Mouse (Mus musculus) hindbrain, embryonic 11.5 days (tissue): Measurements from ENCODE around the gene Wnt7b. TPM values are rescaled to one million over a fixed set of nuclear protein-coding genes. Genes with fewer than 3 reads are reported as not detected.
A peak's percentile ranks its signal among the peaks of the same experiment; 100 is the strongest.

Source experiments
- ATAC-seq: fragments of 200-750 bp; cut with Nextera tagmentation; 2 replicates; pipeline ENCODE4 v1.8.0; 2017; ENCODE audit warnings: mild to moderate bottlenecking, moderate TSS enrichment, moderate library complexity; ENCODE audit not compliant: low FRiP score
- DNase-seq: peaks from one replicate; pipeline ENCODE4 v3.0.0-alpha.2; 2015; ENCODE audit warnings: low spot score
- H3K27ac ChIP-seq: fragments of 300-500 bp; sonication (generic); 2 replicates; pipeline ENCODE4 v1.5.1; 2014; ENCODE audit warnings: mild to moderate bottlenecking, low read depth, low read length
- H3K27me3 ChIP-seq: fragments of 300-500 bp; sonication (generic); 2 replicates; pipeline ENCODE4 v1.6.1; 2014; ENCODE audit warnings: mild to moderate bottlenecking, low read length, moderate library complexity, mixed read lengths; ENCODE audit not compliant: control insufficient read depth, insufficient read depth
- H3K36me3 ChIP-seq: fragments of 300-500 bp; sonication (generic); 2 replicates; pipeline ENCODE4 v1.6.1; 2014; ENCODE audit warnings: mild to moderate bottlenecking, low read length, moderate library complexity, mixed read lengths; ENCODE audit not compliant: control insufficient read depth, insufficient read depth
- H3K4me1 ChIP-seq: fragments of 300-500 bp; sonication (generic); replicated peaks from 2 replicates; pipeline ENCODE4 v1.6.1; 2014; ENCODE audit warnings: low read length, mixed read lengths; ENCODE audit not compliant: control insufficient read depth, insufficient read depth
- H3K4me2 ChIP-seq: fragments of 300-500 bp; sonication (generic); replicated peaks from 2 replicates; pipeline ENCODE4 v1.6.1; 2014; ENCODE audit warnings: mild to moderate bottlenecking, low read depth, low read length
- H3K4me3 ChIP-seq: fragments of 300-500 bp; sonication (generic); 2 replicates; pipeline ENCODE4 v1.5.1; 2014; ENCODE audit warnings: low read depth, low read length
- H3K9ac ChIP-seq: fragments of 300-500 bp; sonication (generic); 2 replicates; pipeline ENCODE4 v1.6.1; 2014; ENCODE audit warnings: low read depth, low read length
- H3K9me3 ChIP-seq: fragments of 300-500 bp; sonication (generic); 2 replicates; pipeline ENCODE4 v1.6.1; 2016; ENCODE audit warnings: low read length; ENCODE audit not compliant: control insufficient read depth
- WGBS: fragments of 180-500 bp; shearing (Covaris S2); extraction: QIAGEN DNeasy Blood & Tissue Kit; methylation state at CpG from one replicate; pipeline ENCODE4 v1.1.7; 2014; 5-methylcytosine and 5-hydroxymethylcytosine counted together
- polyA plus RNA-seq: library from polyadenylated mRNA; unstranded; fragments of >200 nt; fragmentation: Nextera tagmentation; extraction: Ambion mirVana; gene quantifications from 2 replicates; pipeline ENCODE4 v1.2.1, GENCODE M21; 2014

Wnt7b gene
- polyA plus RNA-seq, 1 experiment from 2014 or later = 61.6 TPM

DNA sequence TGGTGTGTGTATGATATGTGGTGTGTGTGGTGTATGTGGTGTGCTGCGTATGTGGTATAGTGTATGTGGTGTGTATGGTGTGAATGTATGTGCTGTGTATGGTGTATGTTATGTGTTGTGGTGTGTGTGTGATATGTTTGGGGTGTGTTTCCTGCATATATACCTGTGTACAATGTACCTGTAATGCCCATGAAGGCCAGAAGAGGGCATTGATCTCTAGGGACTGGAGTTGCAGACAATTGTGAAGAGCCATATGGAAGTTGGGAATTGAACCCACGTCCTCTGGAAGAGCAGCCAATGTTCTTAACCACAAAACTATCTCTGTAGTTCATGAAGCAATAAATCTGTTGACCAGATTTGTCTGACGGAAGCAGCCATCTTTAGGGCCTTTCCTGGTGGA lies 15.1 kb upstream of the Wnt7b start:
- H3K4me1 ChIP-seq = no peaks in the 10 kb centered on the region; the same call in 1 of the 2 replicates
- no peaks in the 10 kb centered on the region for H3K27me3 ChIP-seq
- H3K4me3 ChIP-seq = no peak overlapping the region
- no peaks in the 10 kb centered on the region for H3K36me3 ChIP-seq
- H3K4me2 ChIP-seq = no peak overlapping the region
- H3K9me3 ChIP-seq = no peaks in the 10 kb centered on the region
- DNase-seq (no peak), ATAC-seq (no peak)
- H3K9ac ChIP-seq = no peak overlapping the region
- WGBS = 70% methylated on average over 3 of the region's 3 CpGs
- H3K27ac ChIP-seq = no peak overlapping the region

DNA sequence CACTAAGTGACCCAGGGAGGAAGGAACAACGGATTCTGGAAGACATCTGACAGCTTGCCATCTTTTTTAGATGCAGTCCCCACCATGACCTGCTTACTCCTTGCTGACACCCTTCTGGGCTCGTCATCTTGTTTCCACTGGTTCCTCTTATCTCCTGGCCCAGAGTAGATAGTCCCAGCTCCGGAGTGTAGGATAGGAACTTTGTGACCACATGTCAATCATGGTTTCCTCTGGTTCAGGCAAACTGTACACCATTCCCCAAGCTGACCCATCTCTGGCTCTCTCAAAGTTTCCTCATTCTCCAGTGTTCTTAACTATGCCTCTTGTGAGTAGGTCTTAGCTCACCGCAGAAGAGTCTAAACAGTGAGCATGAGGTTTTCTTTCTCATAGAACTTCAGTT lies 10.4 kb upstream of the Wnt7b start:
- Histone ChIP-seq H3K4me3 (no peak overlapping the region), H3K4me1 (no peaks in the 10 kb centered on the region), H3K4me2 (no peak overlapping the region), H3K27me3 (0 out of 2 replicates have a peak, but pooled peaks cover 2% of the 10 kb centered on the region), H3K36me3 (no peaks in the 10 kb centered on the region), H3K27ac (no peak overlapping the region), H3K9ac (no peak overlapping the region), H3K9me3 (no peaks in the 10 kb centered on the region)
- ATAC-seq (no peak), DNase-seq (no peak)
- WGBS = 85% methylated on average over 4 of the region's 4 CpGs

DNA sequence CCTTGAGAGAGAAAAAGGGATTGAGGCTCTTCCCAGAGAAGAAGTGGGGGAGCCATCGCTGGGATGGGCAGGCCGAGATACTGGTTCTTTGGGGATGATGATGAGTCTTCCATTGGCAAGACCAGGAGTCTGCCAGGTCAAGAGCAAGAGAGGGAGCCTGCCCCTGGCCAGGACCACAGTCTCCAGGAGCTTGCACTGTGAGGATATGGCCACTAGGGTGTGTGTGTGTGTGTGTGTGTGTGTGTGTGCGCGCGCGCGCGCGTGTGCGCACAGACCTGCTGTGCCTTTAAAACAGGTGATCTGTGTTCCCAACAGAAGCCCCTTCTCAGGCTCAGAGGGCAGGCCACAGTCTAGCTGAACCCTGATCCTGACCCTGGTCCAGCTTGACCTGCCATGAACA lies 8.6 kb upstream of the Wnt7b start:
- H3K36me3 ChIP-seq = no peaks in the 10 kb centered on the region
- no peak overlapping the region for H3K4me2 ChIP-seq
- no peaks in the 10 kb centered on the region for H3K9me3 ChIP-seq
- H3K4me3 ChIP-seq = no peak overlapping the region
- H3K27me3 ChIP-seq = 0 out of 2 replicates have a peak, but pooled peaks cover 2% of the 10 kb centered on the region
- WGBS = 88% methylated on average over 10 of the region's 10 CpGs
- no peak for DNase-seq
- H3K4me1 ChIP-seq = no peaks in the 10 kb centered on the region
- H3K27ac ChIP-seq = no peak overlapping the region
- ATAC-seq = no peak
- no peak overlapping the region for H3K9ac ChIP-seq

DNA sequence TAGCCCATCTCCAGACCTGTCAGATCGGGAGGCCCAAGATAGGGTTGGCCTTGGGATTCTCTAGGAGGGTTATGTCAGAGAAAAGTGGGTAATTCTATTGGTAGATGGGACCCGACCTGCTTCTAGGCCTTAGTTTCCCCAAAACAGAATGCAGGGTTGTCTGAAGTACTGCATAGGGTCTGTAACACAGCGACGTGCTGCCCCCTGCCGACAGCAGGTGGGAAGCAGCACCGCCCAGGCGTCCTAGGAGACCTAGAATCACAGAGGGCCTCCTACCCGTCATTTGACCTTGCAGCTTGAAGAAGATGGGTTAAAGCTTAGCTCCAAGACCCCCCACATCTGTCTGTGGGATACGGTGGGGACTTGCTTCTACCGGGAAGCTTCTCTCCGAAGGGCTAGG lies 1.2 kb upstream of the Wnt7b start:
- Histone ChIP-seq H3K9me3 (no peaks in the 10 kb centered on the region), H3K27me3 (peaks cover 43% of the 10 kb centered on the region), H3K4me3 (no peak overlapping the region), H3K36me3 (no peaks in the 10 kb centered on the region), H3K4me2 (no peak overlapping the region), H3K9ac (no peak overlapping the region), H3K27ac (no peak overlapping the region), H3K4me1 (peaks cover 10% of the 10 kb centered on the region)
- WGBS = 6% methylated on average over 11 of the region's 11 CpGs
- DNase-seq (peak; percentile 90), ATAC-seq (peak; percentile 71; the same call in 1 of the 2 replicates)

DNA sequence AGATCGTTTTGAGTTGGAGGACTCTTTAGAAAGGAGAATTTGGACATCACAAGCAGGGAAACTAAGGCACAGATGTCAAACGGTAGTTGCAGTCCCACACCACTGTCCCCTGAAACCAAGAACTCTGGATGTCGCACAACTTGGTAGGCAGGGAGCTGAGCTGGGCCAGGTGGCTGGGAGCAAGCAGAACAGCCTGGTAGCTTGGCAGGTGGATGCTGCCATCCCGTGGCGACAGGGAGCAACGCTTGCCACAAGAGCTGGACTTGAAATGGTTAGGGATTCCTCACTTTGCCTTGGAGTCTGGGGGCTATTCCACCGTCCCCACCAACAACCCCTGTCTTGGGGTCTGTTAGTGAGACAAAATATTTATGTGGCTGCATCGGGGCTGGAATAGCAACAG lies 751 bp upstream of the Wnt7b start:
- Histone ChIP-seq H3K27me3 (peaks cover 46% of the 10 kb centered on the region), H3K9me3 (no peaks in the 10 kb centered on the region), H3K4me3 (no peak overlapping the region), H3K4me1 (peaks cover 10% of the 10 kb centered on the region), H3K4me2 (peak overlapping the region; percentile 95; the same call in 1 of the 2 replicates), H3K36me3 (no peaks in the 10 kb centered on the region), H3K9ac (no peak overlapping the region), H3K27ac (no peak overlapping the region)
- ATAC-seq (peak; percentile 71), DNase-seq (peak; percentile 89)
- WGBS = 2% methylated on average over 8 of the region's 8 CpGs

DNA sequence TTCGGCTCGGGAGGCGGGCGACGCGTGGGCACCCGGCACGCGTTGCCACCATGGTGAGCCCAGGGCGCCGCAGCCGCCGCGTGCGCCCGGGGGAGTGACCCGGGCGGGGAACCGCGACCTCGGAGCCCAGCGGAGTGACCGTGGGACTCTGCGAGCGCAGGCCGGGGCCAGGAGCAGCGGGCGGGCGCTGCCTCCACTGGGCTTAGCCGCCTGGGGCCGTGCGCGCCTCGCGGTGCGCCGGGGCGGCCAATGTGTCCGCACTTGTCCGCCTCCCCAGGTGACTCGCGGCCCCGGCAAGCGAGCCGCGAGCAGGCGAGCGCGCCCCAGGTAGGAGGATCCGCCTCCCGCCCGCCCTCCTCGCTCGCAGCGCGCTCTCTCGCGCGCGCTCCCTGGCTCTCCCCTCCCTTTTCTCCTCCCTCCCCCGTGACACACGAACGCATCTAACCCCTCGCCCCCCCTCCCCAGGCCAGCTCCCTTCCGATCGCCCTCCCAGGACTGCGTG lies 659 bp downstream of the Wnt7b start:
- Histone ChIP-seq H3K4me2 (peak overlapping the region; percentile 95), H3K9ac (peak overlapping the region; percentile 86), H3K27me3 (peaks cover 61% of the 10 kb centered on the region), H3K4me3 (peak overlapping the region; percentile 75), H3K27ac (peak overlapping the region; percentile 82), H3K36me3 (no peaks in the 10 kb centered on the region), H3K9me3 (no peaks in the 10 kb centered on the region), H3K4me1 (peaks cover 18% of the 10 kb centered on the region)
- WGBS = under 1% methylated on average over 48 of the region's 67 CpGs
- ATAC-seq = no peak
- DNase-seq = peak; percentile 58

DNA sequence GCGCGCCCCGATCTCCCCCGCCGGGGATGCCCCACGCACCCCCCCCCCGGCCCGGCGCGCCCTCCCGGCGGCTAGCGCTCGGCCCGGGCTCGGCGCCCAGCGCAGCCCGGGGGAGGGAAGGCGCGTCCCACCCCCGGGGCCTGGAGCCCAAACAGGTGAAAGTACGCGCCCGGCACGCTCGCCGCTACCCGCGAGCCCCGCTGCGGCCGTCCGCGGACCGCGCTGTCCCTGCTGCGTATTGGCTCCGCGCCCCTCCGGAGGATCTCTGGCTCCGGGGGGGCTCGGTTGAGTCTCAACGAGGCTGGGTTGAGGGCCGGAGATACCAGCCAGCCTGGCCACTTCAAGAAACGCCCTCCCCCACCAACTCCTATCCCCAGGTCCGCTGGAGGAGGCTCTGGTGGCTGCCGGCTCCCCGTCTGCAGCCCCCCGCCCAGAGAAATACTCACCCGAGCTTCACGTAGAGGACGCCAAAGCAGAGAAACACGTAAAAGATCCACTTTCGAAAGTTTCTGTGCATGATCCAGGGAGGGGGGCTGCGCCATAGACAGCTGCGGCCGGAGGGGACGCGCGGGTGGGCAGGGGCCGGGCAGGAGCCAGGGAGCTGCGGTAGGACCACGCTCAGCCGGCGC lies 1.2 kb downstream of the Wnt7b start:
- under 1% methylated on average over 52 of the region's 66 CpGs for WGBS
- H3K4me3 ChIP-seq = peak overlapping the region; percentile 75
- no peaks in the 10 kb centered on the region for H3K9me3 ChIP-seq
- DNase-seq = peak; percentile 60
- peaks cover 61% of the 10 kb centered on the region for H3K27me3 ChIP-seq
- no peaks in the 10 kb centered on the region for H3K36me3 ChIP-seq
- no peak for ATAC-seq
- H3K9ac ChIP-seq = peak overlapping the region; percentile 86
- peak overlapping the region; percentile 95 for H3K4me2 ChIP-seq
- H3K27ac ChIP-seq = peak overlapping the region; percentile 82
- peaks cover 18% of the 10 kb centered on the region for H3K4me1 ChIP-seq

DNA sequence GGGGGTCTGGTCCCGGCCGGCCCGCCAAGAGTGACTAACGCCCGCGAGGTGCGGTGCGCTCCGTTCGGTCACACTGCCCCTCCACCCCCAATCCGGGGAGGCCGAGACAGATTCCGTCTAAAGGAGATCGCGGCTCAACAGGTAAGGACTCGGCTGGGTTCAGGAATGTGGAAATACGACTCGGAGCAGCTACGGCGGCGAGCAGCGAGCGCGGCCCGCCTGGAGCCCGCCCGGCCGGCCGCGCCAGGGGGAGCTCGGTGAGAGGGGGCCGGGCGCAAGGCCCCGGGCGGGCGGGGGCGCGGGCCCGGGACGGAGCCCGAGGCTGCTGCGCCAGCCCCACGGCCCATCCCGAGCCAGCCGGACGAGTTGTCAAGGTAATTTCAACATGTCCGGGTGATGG lies 1.8 kb downstream of the Wnt7b start:
- peak; percentile 51 for DNase-seq
- ATAC-seq = no peak
- peaks cover 61% of the 10 kb centered on the region for H3K27me3 ChIP-seq

More for the DNA sequence above, 1.8 kb downstream of the Wnt7b start:
- Histone ChIP-seq H3K4me3 (peak overlapping the region; percentile 75), H3K9ac (peak overlapping the region; percentile 86), H3K4me1 (peaks cover 18% of the 10 kb centered on the region), H3K36me3 (no peaks in the 10 kb centered on the region), H3K4me2 (peak overlapping the region; percentile 95), H3K9me3 (no peaks in the 10 kb centered on the region), H3K27ac (peak overlapping the region; percentile 82)
- 1% methylated on average over 15 of the region's 47 CpGs for WGBS
